Mouse (Mus musculus) gastrocnemius, postnatal 14 days (tissue): ENCODE results near the gene 1810055G02Rik. TPM values are rescaled to one million over a fixed set of nuclear protein-coding genes. Genes with fewer than 3 reads are reported as not detected.

Experiments used
- DNase-seq: peaks from one replicate; pipeline ENCODE4 v3.0.0; 2021; ENCODE audit warnings: mixed read lengths
- intact Hi-C: fragments of 180-260 bp; cut with DNase I; formaldehyde crosslinking; loops from one replicate; pipeline ENCODE4 v1.15.1; 2025; ENCODE audit warnings: low total_unique reads
- total RNA-seq, 2 experiments: library from RNA; stranded (reverse); gene quantifications; 2 replicates each; pipeline ENCODE4 v1.2.3; 2021

1810055G02Rik gene
- total RNA-seq, 2 experiments from 2014 or later = 9.7 to 15.9 TPM

GRCm38 (mm10) chr19:3728901-3729300 is 20.8 kb downstream of the 1810055G02Rik start:
- no peak for DNase-seq
- intact Hi-C loops = no loop called here

- DNase-seq = no peak
- intact Hi-C loops = no loop called here
Observed at GRCm38 (mm10) chr19:3730781-3731646, 22.9 kb downstream of the 1810055G02Rik start.

GRCm38 (mm10) chr19:3736001-3736400 is 27.9 kb downstream of the 1810055G02Rik start:
- intact Hi-C loops = no loop called here
- DNase-seq = no peak

- intact Hi-C loops = no loop called here
- DNase-seq = no peak
Observed at GRCm38 (mm10) chr19:3739650-3740049, 31.6 kb downstream of the 1810055G02Rik start.

GRCm38 (mm10) chr19:3742716-3743115 is 34.6 kb downstream of the 1810055G02Rik start:
- intact Hi-C loops = no loop called here
- DNase-seq = peak; percentile 23

- no peak for DNase-seq
- intact Hi-C loops = no loop called here
Observed at GRCm38 (mm10) chr19:3743362-3743761, 35.3 kb downstream of the 1810055G02Rik start.

GRCm38 (mm10) chr19:3743851-3744512 is 35.9 kb downstream of the 1810055G02Rik start:
- intact Hi-C loops = no loop called here
- DNase-seq = peak; percentile 18

- intact Hi-C loops = no loop called here
- DNase-seq = no peak
Observed at GRCm38 (mm10) chr19:3752621-3753239, 44.6 kb downstream of the 1810055G02Rik start.

GRCm38 (mm10) chr19:3753240-3753633 is 45.1 kb downstream of the 1810055G02Rik start:
- no peak for DNase-seq
- intact Hi-C loops = no loop called here

GRCm38 (mm10) chr19:3753738-3754137 is 45.6 kb downstream of the 1810055G02Rik start:
- intact Hi-C loops = no loop called here
- no peak for DNase-seq

GRCm38 (mm10) chr19:3757861-3758260 is 49.8 kb downstream of the 1810055G02Rik start:
- DNase-seq = no peak
- intact Hi-C loops = no loop called here

GRCm38 (mm10) chr19:3765221-3765820 is 57.2 kb downstream of the 1810055G02Rik start:
- intact Hi-C loops = no loop called here

GRCm38 (mm10) chr19:3766378-3766777 is 58.3 kb downstream of the 1810055G02Rik start:
- intact Hi-C loops = no loop called here

More at GRCm38 (mm10) chr19:3765221-3765820, 57.2 kb downstream of the 1810055G02Rik start:
- DNase-seq = no peak

GRCm38 (mm10) chr19:3767276-3767780 is 59.2 kb downstream of the 1810055G02Rik start, which contains the start of gene Kmt5b:
Gene Kmt5b (plus strand): TSS chr19:3767421.
- peak; percentile 47 for DNase-seq

More at GRCm38 (mm10) chr19:3766378-3766777, 58.3 kb downstream of the 1810055G02Rik start:
- no peak for DNase-seq

More at GRCm38 (mm10) chr19:3767276-3767780, 59.2 kb downstream of the 1810055G02Rik start, which contains the start of gene Kmt5b:
- intact Hi-C loops = no loop called here

Other genes with a start within 250 kb of the 1810055G02Rik start
- gene Ppp6r3, start 132.5 kb upstream of the 1810055G02Rik start, total RNA-seq = 10 to 100 TPM; 50.9 to 55.0 TPM
- 10 to 100 TPM; 33.0 to 39.3 TPM for gene Lrp5, start 21.7 kb upstream of the 1810055G02Rik start, total RNA-seq
- 10 to 100 TPM; 20.1 to 20.2 TPM for gene Kmt5b, start 59.1 kb downstream of the 1810055G02Rik start, total RNA-seq
- gene Chka, start 143.5 kb downstream of the 1810055G02Rik start, total RNA-seq = 1 to 10 TPM; 3.5 to 4.5 TPM
- 1 to 10 TPM; 7.3 to 8.5 TPM for gene Tcirg1, start 198.8 kb downstream of the 1810055G02Rik start, total RNA-seq
- gene Ndufs8, start 204.5 kb downstream of the 1810055G02Rik start, total RNA-seq = 100 to 1,000 TPM; 206 to 256 TPM
- gene Aldh3b1, start 221.5 kb downstream of the 1810055G02Rik start, total RNA-seq = 1 to 10 TPM; 2.1 to 2.5 TPM
- 10 to 100 TPM; 13.7 to 13.8 TPM for gene Unc93b1, start 226.9 kb downstream of the 1810055G02Rik start, total RNA-seq